Mouse (Mus musculus) left cerebral cortex, postnatal 10 days (tissue): Measurements from ENCODE around the gene Fkbp5. TPM values are rescaled to one million over a fixed set of nuclear protein-coding genes. Genes with fewer than 3 reads are reported as not detected.
"Not testable (repeated sequence)": the region's sequence is repeated elsewhere in the genome, so short reads cannot be mapped to it uniquely, and the experiment has no call there.

Experiments
- DNase-seq, 2 experiments: peaks; one replicate each; pipeline ENCODE4 v3.0.0; 2021 to 2022; ENCODE audit warnings: low spot score in 2 of 2, mixed read lengths in 1 of 2; ENCODE audit errors: extremely low spot score in 1 of 2
- intact Hi-C: fragments of 180-260 bp; cut with DNase I; formaldehyde crosslinking; loops from one replicate; pipeline ENCODE4 v1.15.1; 2025
- total RNA-seq, 2 experiments: library from RNA; stranded (reverse); gene quantifications; 2 replicates each; pipeline ENCODE4 v1.2.3; 2021

The Fkbp5 gene
- total RNA-seq, 2 experiments from 2014 or later, result 26.8 to 50.6 TPM

GRCm38 (mm10) chr17:28408251-28408918 is 108.9 kb downstream of the Fkbp5 start:
- intact Hi-C loops, result loop anchor here (5.0 kb wide), 1 partner anchor 49 kb away; no protein-coding TSS in a partner anchor
- no peak for DNase-seq

DNA sequence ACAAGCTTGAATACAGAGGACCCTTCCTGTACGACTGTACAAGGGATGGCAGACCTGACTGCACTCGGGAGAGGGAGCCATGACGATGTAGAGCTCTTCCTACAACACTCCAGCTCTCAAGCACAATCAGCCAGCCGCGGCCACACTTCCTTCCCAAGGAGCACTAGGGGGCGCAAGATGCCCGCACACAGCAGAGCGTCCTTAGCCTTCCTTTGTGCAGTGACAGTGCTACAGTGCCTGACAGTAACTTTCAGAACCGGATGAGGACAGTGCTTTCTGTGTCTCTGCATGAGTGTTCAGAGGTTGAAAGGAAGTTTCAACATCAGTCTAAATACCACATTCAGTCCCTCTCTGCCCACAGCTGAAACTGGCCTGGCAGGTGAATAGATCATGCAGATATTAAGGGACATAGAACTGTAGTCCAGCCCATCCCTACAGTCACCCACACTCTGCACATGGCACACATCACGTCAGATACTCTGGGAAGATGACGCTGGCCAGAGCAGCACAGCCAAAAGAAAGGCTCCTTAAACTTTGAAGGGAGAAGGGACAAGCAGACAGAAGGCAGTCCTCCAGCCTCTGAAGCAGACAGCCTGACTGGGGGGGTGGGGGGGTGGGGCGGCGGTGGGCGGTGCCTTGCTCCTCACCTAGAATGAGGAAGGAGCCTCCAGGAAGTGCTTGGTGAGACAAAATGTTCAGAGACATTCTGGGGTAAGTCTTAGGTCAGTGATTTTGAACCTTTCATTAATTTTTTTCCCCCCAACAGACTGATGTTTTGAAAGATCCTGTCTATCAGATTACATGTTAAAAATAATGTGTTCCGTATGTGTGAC is 109.7 kb downstream of the Fkbp5 start:
- DNase-seq, result peak; percentile 83 to 86
- intact Hi-C loops, result loop anchor here (2.0 to 5.0 kb wide), 2 partner anchors 50 to 121 kb away; no protein-coding TSS in a partner anchor

DNA sequence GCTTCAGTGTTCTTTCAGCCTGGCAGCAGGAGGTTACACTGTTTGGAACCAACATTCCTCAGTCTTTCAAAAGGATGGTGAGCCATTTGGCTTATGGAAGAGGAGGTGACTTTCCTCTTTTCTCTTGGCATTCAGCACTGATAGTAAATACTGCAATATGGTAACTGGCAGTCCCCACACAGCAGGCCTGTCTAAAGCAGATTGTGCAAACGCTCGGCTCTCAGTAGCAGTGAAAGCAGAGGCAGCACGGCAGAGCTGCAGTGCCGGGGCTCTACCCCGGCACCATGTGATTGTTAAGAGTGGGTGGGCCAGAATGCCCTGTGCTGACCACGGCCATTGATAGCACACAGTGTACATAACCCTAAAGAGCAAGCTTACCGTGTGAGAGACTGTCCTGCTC is 110.9 kb downstream of the Fkbp5 start:
- intact Hi-C loops, result loop anchor here (2.0 to 5.0 kb wide), 2 partner anchors 51 to 122 kb away; no protein-coding TSS in a partner anchor
- DNase-seq, result peak in 1 of 2 experiments; percentile 38

DNA sequence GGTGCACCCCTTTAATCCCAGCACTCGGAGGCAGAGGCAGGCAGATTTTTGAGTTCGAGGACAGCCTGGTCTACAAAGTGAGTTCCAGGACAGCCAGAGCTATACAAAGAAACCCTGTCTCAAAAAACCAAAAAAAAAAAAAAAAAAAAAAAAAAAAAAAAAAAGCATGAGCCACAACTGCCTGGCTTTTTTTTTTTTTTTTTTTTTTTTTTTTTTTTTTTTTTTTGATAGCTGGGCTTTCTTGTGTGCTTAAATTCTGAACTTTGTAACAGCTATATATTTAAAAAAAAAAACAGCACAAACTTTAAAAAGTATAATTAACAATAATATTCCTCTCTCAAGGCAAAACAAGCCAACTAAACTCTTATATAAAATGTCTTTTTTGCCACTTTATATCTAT is 112.6 kb downstream of the Fkbp5 start:
- intact Hi-C loops, result loop anchor here (5.0 kb wide), 1 partner anchor 53 kb away; no protein-coding TSS in a partner anchor
- DNase-seq, result not testable (repeated sequence)

- intact Hi-C loops, result no loop called here
- DNase-seq, result no peak
These were observed 113.0 kb downstream of the Fkbp5 start for GRCm38 (mm10) chr17:28404301-28404700.

GRCm38 (mm10) chr17:28394994-28395393 is 122.3 kb downstream of the Fkbp5 start:
- intact Hi-C loops, result no loop called here
- no peak for DNase-seq

- intact Hi-C loops, result no loop called here
- no peak for DNase-seq
These were observed 123.1 kb downstream of the Fkbp5 start for GRCm38 (mm10) chr17:28394051-28394765.

DNA sequence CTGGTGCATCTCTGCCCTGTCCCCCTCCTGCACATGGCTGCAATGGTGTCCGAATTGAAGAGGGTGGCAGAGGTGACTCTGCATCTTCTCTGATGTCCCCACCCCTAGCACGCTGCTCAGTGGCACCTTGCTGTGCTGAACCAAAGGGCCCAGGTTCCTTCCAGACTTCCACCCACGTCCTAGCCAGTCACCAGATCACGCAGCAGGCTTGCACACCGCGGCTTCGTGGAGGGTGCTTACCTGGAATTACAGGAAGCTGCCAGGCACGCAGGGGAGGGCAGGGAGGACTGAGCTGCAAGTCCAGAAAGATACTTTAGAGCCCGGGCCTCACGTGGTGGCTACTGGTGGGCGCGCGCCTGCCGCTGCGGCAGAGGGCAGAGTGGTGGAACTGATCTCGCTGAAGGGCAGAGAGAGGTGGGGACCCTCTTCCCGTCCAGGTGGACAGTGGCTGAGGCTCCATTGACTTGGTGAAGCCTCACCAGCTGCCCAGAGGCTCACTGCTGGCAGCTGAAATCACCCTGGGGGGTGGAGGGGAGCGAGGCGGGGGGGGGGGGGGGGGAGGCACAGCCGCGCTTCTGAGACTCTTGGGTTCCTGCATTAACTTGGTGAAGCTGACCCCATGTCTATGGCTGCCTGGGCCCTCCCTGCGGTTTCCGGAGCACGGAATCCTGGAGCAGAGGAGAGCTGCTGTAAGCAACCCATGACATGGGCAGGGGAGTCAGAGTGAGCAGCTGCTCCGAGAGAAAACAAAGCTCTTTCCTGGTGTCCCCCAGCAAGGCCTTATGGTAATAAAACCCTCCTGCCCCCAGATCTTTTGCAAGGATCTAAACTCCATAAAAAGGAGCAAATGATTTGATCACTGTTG is 125.5 kb downstream of the Fkbp5 start:
- intact Hi-C loops, result no loop called here

GRCm38 (mm10) chr17:28388534-28388933 is 128.8 kb downstream of the Fkbp5 start:
- intact Hi-C loops, result loop anchor here (5.0 kb wide), 1 partner anchor 139 kb away; no protein-coding TSS in a partner anchor
- DNase-seq, result no peak

More for the DNA sequence above, 125.5 kb downstream of the Fkbp5 start:
- no peak for DNase-seq

DNA sequence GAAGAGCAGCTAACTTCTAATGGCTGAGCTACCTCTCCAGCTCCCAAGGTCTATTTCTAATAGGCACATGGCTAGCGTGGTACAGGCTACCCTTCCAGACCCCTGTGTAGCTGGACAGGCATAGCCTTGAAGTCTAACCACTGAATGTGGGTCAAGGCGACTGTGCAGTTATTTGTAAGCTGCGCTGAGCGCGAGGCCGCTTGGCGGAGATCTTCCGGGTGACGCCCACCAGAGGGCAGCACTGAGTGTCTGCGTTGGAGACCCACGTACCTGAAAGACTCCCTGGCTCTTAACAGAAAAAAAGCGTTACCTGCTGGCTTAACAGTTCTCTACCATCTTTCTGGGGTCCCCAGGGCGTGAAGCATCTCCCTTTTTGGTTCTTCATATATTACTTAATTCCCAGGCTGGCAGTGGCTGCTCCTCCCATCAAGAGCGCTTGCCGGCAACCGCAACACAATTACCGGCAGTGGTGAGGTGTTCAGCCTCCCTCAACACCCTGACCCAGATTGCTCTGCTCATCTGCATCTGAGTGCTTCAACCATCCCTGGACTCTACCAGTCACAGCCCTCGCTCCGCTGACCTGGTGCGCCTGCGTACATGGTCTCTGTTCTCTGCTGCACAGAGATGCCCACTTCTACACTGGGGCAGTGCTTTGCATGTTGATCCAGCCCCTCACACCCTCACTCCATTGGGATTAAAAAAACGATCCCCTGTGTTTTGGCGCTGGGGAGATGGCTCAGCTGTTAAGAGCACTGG is 131.0 kb downstream of the Fkbp5 start:
- intact Hi-C loops, result loop anchor here (5.0 kb wide), 1 partner anchor 141 kb away; no protein-coding TSS in a partner anchor
- DNase-seq, result peak; percentile 72 to 82

- intact Hi-C loops, result no loop called here
- no peak for DNase-seq
These were observed 133.0 kb downstream of the Fkbp5 start for GRCm38 (mm10) chr17:28384298-28384697.

DNA sequence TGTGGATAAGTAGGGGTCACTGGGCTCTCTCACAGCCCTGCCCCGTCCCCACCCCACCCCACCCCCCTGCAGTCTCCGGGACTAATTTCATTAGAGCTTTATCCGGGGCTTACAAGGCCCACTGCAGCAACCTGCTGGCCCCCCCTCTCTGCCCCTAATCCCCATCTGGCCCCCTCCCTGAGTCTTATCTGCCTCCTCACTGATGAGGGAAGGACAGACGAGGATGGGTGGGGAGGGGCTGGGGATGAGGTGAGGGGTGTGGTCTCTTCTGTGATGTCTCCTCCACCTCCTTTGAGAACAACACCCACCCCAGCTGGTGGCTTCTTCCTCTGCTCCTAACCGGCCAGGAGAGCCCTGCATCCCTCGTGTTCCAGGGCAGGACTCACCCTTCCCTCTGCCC is 137.1 kb downstream of the Fkbp5 start:
- intact Hi-C loops, result no loop called here
- DNase-seq, result no peak

DNA sequence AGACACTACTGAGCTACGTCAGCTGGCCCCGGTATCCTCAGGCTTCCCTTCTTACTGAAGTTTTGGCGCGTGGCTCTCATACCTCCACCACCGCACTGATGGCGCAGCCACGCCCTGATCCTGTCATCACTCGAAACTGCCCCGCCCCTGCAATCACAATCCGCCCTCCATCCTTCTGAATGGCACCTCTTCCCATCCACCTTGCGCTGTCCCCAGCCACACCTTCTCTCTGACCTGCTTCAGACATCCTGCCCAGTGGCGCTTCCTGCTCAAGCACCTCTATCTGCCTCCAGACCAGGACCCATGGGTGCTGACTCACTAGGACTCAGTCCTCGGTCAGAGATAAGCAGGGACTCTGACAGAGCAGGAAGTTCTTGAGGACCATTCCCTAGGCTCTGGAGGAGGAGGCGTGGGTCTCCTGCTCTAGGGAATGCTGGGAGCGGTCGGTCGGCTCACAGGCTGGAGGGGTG is 141.7 kb downstream of the Fkbp5 start:
- no peak for DNase-seq
- intact Hi-C loops, result no loop called here

DNA sequence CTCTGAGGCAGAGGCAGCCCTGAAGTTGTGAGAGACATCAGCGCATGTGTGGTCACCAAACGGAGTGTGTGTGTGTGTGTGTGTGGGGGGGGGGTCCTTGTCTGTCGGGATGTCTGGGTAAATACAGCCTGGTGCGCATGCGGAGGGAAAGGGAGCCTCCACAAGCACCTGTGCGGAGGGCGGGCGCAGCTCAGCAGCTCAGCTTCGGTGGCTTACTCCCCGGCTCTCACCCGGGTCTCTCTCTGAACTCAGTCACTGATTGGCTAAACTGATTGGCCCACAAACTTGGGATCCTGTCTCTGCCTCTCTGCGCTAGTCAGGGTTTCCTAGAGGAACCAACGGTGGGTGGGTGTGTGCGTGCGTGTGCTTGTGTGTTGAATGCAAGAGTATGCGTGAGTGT is 142.8 kb downstream of the Fkbp5 start:
- intact Hi-C loops, result no loop called here

GRCm38 (mm10) chr17:28373821-28374220 is 143.5 kb downstream of the Fkbp5 start:
- intact Hi-C loops, result no loop called here
- peak in 1 of 2 experiments; percentile 53 for DNase-seq

More for the DNA sequence above, 142.8 kb downstream of the Fkbp5 start:
- no peak for DNase-seq

- intact Hi-C loops, result no loop called here
- no peak for DNase-seq
These were observed 145.4 kb downstream of the Fkbp5 start for GRCm38 (mm10) chr17:28371941-28372340.

DNA sequence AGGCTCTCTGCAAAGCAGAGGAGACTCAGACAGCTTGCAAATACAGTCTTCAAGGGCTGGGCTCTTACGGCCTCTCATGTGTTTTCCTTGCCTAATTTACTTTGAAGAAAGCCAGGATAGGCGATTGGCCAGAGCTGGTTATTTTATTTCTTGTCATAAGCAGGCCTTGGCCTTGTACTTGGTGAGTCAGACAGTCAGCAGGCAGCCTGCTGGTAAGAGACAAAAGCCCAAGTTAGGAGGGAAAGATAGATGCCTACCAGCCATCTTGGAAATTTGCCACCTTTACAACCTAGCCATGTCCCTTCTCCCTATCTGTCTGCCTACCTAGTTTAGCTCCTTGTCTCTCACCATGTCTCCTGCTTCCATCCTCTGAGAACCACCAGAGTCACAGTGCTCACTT is 146.0 kb downstream of the Fkbp5 start:
- intact Hi-C loops, result no loop called here

More for the DNA sequence above, 146.0 kb downstream of the Fkbp5 start:
- no peak for DNase-seq
